Mouse (Mus musculus) E14TG2a.4 (cell line): ENCODE measurements around the gene Ssh3.

Experiments
- H3K27me3 ChIP-seq: 2 replicates; pipeline ENCODE4 v1.6.1; 2014; ENCODE audit warnings: low read length, control low read depth; ENCODE audit not compliant: insufficient read depth
- H3K36me3 ChIP-seq: 2 replicates; pipeline ENCODE4 v1.6.1; 2014; ENCODE audit warnings: low read length, control low read depth; ENCODE audit not compliant: insufficient read depth
- H3K4me1 ChIP-seq: replicated peaks from 2 replicates; pipeline ENCODE4 v1.6.1; 2014; ENCODE audit warnings: low read depth, low read length, control low read depth
- H3K4me3 ChIP-seq: replicated peaks from 2 replicates; pipeline ENCODE4 v1.5.1; 2014; ENCODE audit warnings: mild to moderate bottlenecking, low read length
- H3K9me3 ChIP-seq: 2 replicates; pipeline ENCODE4 v1.6.1; 2014; ENCODE audit warnings: low read length, control low read depth
- CTCF ChIP-seq: conservative IDR thresholded peaks from 2 replicates; pipeline ENCODE4 v1.5.1; 2014; ENCODE audit warnings: low read length
- NANOG ChIP-seq: IDR thresholded peaks from 2 replicates; pipeline ENCODE4 v1.6.1; 2014; ENCODE audit warnings: borderline replicate concordance, low read length, mixed read lengths
- POU5F1 ChIP-seq: IDR thresholded peaks from 2 replicates; pipeline ENCODE4 v1.6.1; 2014; ENCODE audit warnings: low read length, borderline replicate concordance

Gene Ssh3

GRCm38 (mm10) chr19:4218784-4219183, 50.2 kb downstream of the Ssh3 start:
- Histone ChIP-seq H3K4me1 (peaks cover 45% of the 10 kb centered on the region), H3K27me3 (peaks cover 80% of the 10 kb centered on the region)
- no peak for TF ChIP-seq NANOG
- no peak for TF ChIP-seq POU5F1
- TF ChIP-seq CTCF = no peak

GRCm38 (mm10) chr19:4218293-4218692, 50.7 kb downstream of the Ssh3 start:
- no peaks in the 10 kb centered on the region for H3K9me3 ChIP-seq
- peaks cover 50% of the 10 kb centered on the region for H3K4me1 ChIP-seq
- H3K27me3 ChIP-seq = peaks cover 85% of the 10 kb centered on the region
- no peak overlapping the region for H3K4me3 ChIP-seq
- TF ChIP-seq CTCF = no peak
- no peak for TF ChIP-seq NANOG
- TF ChIP-seq POU5F1 = no peak
- H3K36me3 ChIP-seq = no peaks in the 10 kb centered on the region

More at GRCm38 (mm10) chr19:4218784-4219183, 50.2 kb downstream of the Ssh3 start:
- H3K4me3 ChIP-seq = no peak overlapping the region
- no peaks in the 10 kb centered on the region for H3K9me3 ChIP-seq
- no peaks in the 10 kb centered on the region for H3K36me3 ChIP-seq

GRCm38 (mm10) chr19:4217855-4218254, 51.1 kb downstream of the Ssh3 start:
- H3K4me1 ChIP-seq = peaks cover 54% of the 10 kb centered on the region
- no peaks in the 10 kb centered on the region for H3K36me3 ChIP-seq
- TF ChIP-seq POU5F1 = no peak
- TF ChIP-seq CTCF = no peak
- no peak for TF ChIP-seq NANOG
- no peak overlapping the region for H3K4me3 ChIP-seq
- no peaks in the 10 kb centered on the region for H3K9me3 ChIP-seq
- peaks cover 86% of the 10 kb centered on the region for H3K27me3 ChIP-seq

- TF ChIP-seq POU5F1 = no peak
- no peak for TF ChIP-seq NANOG
- TF ChIP-seq CTCF = no peak
- Histone ChIP-seq H3K27me3 (peaks cover 85% of the 10 kb centered on the region), H3K36me3 (no peaks in the 10 kb centered on the region), H3K4me3 (no peak overlapping the region), H3K4me1 (peaks cover 59% of the 10 kb centered on the region), H3K9me3 (no peaks in the 10 kb centered on the region)
Measured at GRCm38 (mm10) chr19:4217140-4217539, 51.8 kb downstream of the Ssh3 start.

GRCm38 (mm10) chr19:4216041-4216685, 52.8 kb downstream of the Ssh3 start:
- Histone ChIP-seq H3K27me3 (peaks cover 85% of the 10 kb centered on the region), H3K9me3 (no peaks in the 10 kb centered on the region), H3K36me3 (no peaks in the 10 kb centered on the region), H3K4me1 (peaks cover 60% of the 10 kb centered on the region), H3K4me3 (no peak overlapping the region)
- no peak for TF ChIP-seq NANOG
- no peak for TF ChIP-seq POU5F1
- 0 out of 2 replicates have a peak, but pooled peaks have one; percentile 4 for TF ChIP-seq CTCF

GRCm38 (mm10) chr19:4215451-4215840, 53.5 kb downstream of the Ssh3 start:
- no peaks in the 10 kb centered on the region for H3K36me3 ChIP-seq
- no peaks in the 10 kb centered on the region for H3K9me3 ChIP-seq
- no peak for TF ChIP-seq NANOG
- no peak for TF ChIP-seq CTCF
- TF ChIP-seq POU5F1 = no peak
- peaks cover 54% of the 10 kb centered on the region for H3K4me1 ChIP-seq
- H3K27me3 ChIP-seq = peaks cover 87% of the 10 kb centered on the region
- H3K4me3 ChIP-seq = peak overlapping the region; percentile 87

GRCm38 (mm10) chr19:4214771-4215450, 54.1 kb downstream of the Ssh3 start:
- Histone ChIP-seq H3K4me3 (peak overlapping the region; percentile 87), H3K27me3 (peaks cover 86% of the 10 kb centered on the region), H3K4me1 (peaks cover 48% of the 10 kb centered on the region), H3K36me3 (no peaks in the 10 kb centered on the region), H3K9me3 (no peaks in the 10 kb centered on the region)
- no peak for TF ChIP-seq NANOG
- no peak for TF ChIP-seq CTCF
- no peak for TF ChIP-seq POU5F1

GRCm38 (mm10) chr19:4214071-4214770, 54.8 kb downstream of the Ssh3 start, which contains the start of the genes Clcf1 and AC109138.7:
Gene Clcf1 (plus strand): TSS chr19:4214238.
Gene AC109138.7 (plus strand): TSS chr19:4214357.
- Histone ChIP-seq H3K27me3 (peaks cover 81% of the 10 kb centered on the region), H3K4me1 (peaks cover 46% of the 10 kb centered on the region), H3K9me3 (no peaks in the 10 kb centered on the region), H3K36me3 (no peaks in the 10 kb centered on the region), H3K4me3 (peak within 1 kb of the TSS; percentile 87)
- no peak for TF ChIP-seq POU5F1
- no peak for TF ChIP-seq CTCF
- no peak for TF ChIP-seq NANOG
